Mouse (Mus musculus): ENCODE results near the gene Zfp367.

- TF ChIP-seq CTCF (IDR thresholded peaks at IDR 0.05; ENCODE audit: low read depth) (no peak), EP300 (IDR thresholded peaks at IDR 0.05; ENCODE audit: low read depth) (no peak)
These were observed 28.1 kb downstream of the Zfp367 start for GRCm38 (mm10) chr13:64124886-64125285.

Measured in liver, postnatal 0 days (tissue).